Mouse (Mus musculus): ENCODE results near the gene Carmil1. TPM values are rescaled to one million over a fixed set of nuclear protein-coding genes. Genes with fewer than 3 reads are reported as not detected.

Carmil1 gene
- polyA plus RNA-seq, 1 experiment: 23.3 TPM

DNA sequence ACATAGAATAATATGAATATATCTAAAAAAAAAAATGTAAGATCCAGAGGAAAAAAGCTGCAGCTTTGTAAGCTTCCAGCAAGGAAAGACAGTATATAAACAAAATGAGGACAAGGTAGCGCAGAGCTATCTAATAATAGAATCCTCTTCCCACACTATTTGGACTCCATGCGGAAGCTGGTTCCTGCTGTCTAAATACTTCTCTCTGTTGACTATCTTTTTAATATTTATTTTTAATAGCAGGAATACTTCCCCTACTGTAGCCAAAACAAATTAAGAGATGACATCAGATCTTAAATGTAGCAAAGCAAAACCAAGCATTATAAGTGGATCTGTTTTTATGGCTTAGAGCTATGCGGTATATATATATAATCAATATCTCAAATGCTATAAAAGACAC, 27.0 kb downstream of the Carmil1 start:
- Histone ChIP-seq H3K9me3 (replicated peaks; ENCODE audit: control insufficient read depth, insufficient read depth, low read length, poor library complexity, severe bottlenecking) (no peaks in the 10 kb centered on the region), H3K36me3 (ENCODE audit: control insufficient read depth, insufficient read depth, low read length, poor library complexity, severe bottlenecking) (no peaks in the 10 kb centered on the region), H3K27me3 (ENCODE audit: control insufficient read depth, insufficient read depth, low read length, poor library complexity, severe bottlenecking) (no peaks in the 10 kb centered on the region), H3K27ac (ENCODE audit: insufficient read depth, low read length) (no peak overlapping the region), H3K9ac (ENCODE audit: low read depth, poor library complexity, severe bottlenecking) (no peak overlapping the region), H3K4me1 (ENCODE audit: control insufficient read depth, insufficient read depth, low read length) (no peaks in the 10 kb centered on the region), H3K4me3 (ENCODE audit: low read depth, low read length) (no peak overlapping the region)
- TF ChIP-seq POLR2A (IDR thresholded peaks at IDR 0.05; ENCODE audit: insufficient read depth, low read length) (no peak), EP300 (IDR thresholded peaks at IDR 0.05; ENCODE audit: insufficient read depth, low read depth, low read length) (no peak), CTCF (IDR thresholded peaks at IDR 0.05; ENCODE audit: low read depth, low read length) (no peak)

- Histone ChIP-seq H3K27ac (ENCODE audit: insufficient read depth, low read length) (no peak overlapping the region), H3K36me3 (ENCODE audit: control insufficient read depth, insufficient read depth, low read length, poor library complexity, severe bottlenecking) (no peaks in the 10 kb centered on the region), H3K9me3 (replicated peaks; ENCODE audit: control insufficient read depth, insufficient read depth, low read length, poor library complexity, severe bottlenecking) (no peaks in the 10 kb centered on the region), H3K27me3 (ENCODE audit: control insufficient read depth, insufficient read depth, low read length, poor library complexity, severe bottlenecking) (no peaks in the 10 kb centered on the region), H3K4me3 (ENCODE audit: low read depth, low read length) (no peak overlapping the region), H3K9ac (ENCODE audit: low read depth, poor library complexity, severe bottlenecking) (no peak overlapping the region), H3K4me1 (ENCODE audit: control insufficient read depth, insufficient read depth, low read length) (no peaks in the 10 kb centered on the region)
- no peak for TF ChIP-seq POLR2A (IDR thresholded peaks at IDR 0.05; ENCODE audit: insufficient read depth, low read length)
- no peak for TF ChIP-seq EP300 (IDR thresholded peaks at IDR 0.05; ENCODE audit: insufficient read depth, low read depth, low read length)
- no peak for TF ChIP-seq CTCF (IDR thresholded peaks at IDR 0.05; ENCODE audit: low read depth, low read length)
Measured at GRCm38 (mm10) chr13:24251236-24251635, 29.4 kb downstream of the Carmil1 start.

DNA sequence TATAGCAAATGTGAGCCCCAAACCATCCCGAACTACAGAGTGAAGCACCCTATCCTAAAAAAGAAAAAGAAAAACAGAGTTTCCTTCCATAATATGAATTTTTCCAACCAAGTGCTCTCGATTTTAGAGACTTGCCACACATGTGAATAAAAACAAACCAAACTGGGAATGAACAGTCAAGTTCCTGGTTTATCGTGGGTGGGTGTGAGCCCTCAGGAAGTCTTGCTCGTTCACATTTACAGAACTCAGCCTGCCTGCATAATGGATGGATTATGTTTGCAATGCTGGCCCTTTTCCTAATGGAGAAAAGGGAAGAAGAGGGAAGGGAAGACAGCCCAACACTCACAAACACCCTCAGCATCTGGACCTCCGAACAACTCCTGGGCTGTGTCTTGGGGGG, 32.7 kb downstream of the Carmil1 start:
- no peaks in the 10 kb centered on the region for H3K4me1 ChIP-seq (ENCODE audit: control insufficient read depth, insufficient read depth, low read length)
- no peak for TF ChIP-seq EP300 (IDR thresholded peaks at IDR 0.05; ENCODE audit: insufficient read depth, low read depth, low read length)
- no peak for TF ChIP-seq POLR2A (IDR thresholded peaks at IDR 0.05; ENCODE audit: insufficient read depth, low read length)
- no peak for TF ChIP-seq CTCF (IDR thresholded peaks at IDR 0.05; ENCODE audit: low read depth, low read length)
- H3K9me3 ChIP-seq (replicated peaks; ENCODE audit: control insufficient read depth, insufficient read depth, low read length, poor library complexity, severe bottlenecking): no peaks in the 10 kb centered on the region
- no peaks in the 10 kb centered on the region for H3K27me3 ChIP-seq (ENCODE audit: control insufficient read depth, insufficient read depth, low read length, poor library complexity, severe bottlenecking)
- H3K36me3 ChIP-seq (ENCODE audit: control insufficient read depth, insufficient read depth, low read length, poor library complexity, severe bottlenecking): no peaks in the 10 kb centered on the region
- H3K4me3 ChIP-seq (ENCODE audit: low read depth, low read length): no peak overlapping the region
- H3K27ac ChIP-seq (ENCODE audit: insufficient read depth, low read length): no peak overlapping the region
- no peak overlapping the region for H3K9ac ChIP-seq (ENCODE audit: low read depth, poor library complexity, severe bottlenecking)

- no peak for TF ChIP-seq CTCF (IDR thresholded peaks at IDR 0.05; ENCODE audit: low read depth, low read length)
- TF ChIP-seq EP300 (IDR thresholded peaks at IDR 0.05; ENCODE audit: insufficient read depth, low read depth, low read length): no peak
- TF ChIP-seq POLR2A (IDR thresholded peaks at IDR 0.05; ENCODE audit: insufficient read depth, low read length): no peak
Measured at GRCm38 (mm10) chr13:24247441-24247840, 33.2 kb downstream of the Carmil1 start.

DNA sequence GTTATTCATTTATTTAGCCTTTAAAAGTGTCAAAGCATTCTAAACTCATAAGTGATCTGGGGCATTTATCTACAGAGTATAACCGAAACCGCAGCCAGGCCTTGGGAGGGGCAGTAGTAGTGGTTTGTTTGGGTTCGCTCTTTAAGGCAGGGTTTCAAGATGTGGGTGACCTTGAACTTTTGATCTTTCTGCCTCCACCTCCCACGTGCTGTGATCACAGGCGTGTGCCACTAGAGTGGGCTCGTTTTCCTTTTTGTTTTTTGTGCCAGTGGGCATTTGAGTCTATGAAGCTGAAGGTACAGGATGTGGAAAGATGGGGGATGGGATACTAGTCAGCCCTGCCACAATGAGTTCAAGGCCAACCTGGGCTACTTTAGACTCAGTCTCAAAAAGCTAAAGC, 34.3 kb downstream of the Carmil1 start:
- Histone ChIP-seq H3K9ac (ENCODE audit: low read depth, poor library complexity, severe bottlenecking) (no peak overlapping the region), H3K36me3 (ENCODE audit: control insufficient read depth, insufficient read depth, low read length, poor library complexity, severe bottlenecking) (no peaks in the 10 kb centered on the region), H3K9me3 (replicated peaks; ENCODE audit: control insufficient read depth, insufficient read depth, low read length, poor library complexity, severe bottlenecking) (no peaks in the 10 kb centered on the region), H3K4me1 (ENCODE audit: control insufficient read depth, insufficient read depth, low read length) (no peaks in the 10 kb centered on the region), H3K27me3 (ENCODE audit: control insufficient read depth, insufficient read depth, low read length, poor library complexity, severe bottlenecking) (no peaks in the 10 kb centered on the region), H3K27ac (ENCODE audit: insufficient read depth, low read length) (no peak overlapping the region), H3K4me3 (ENCODE audit: low read depth, low read length) (no peak overlapping the region)
- TF ChIP-seq CTCF (IDR thresholded peaks at IDR 0.05; ENCODE audit: low read depth, low read length) (no peak), POLR2A (IDR thresholded peaks at IDR 0.05; ENCODE audit: insufficient read depth, low read length) (no peak), EP300 (IDR thresholded peaks at IDR 0.05; ENCODE audit: insufficient read depth, low read depth, low read length) (no peak)

More at GRCm38 (mm10) chr13:24247441-24247840, 33.2 kb downstream of the Carmil1 start:
- no peaks in the 10 kb centered on the region for H3K4me1 ChIP-seq (ENCODE audit: control insufficient read depth, insufficient read depth, low read length)
- no peak overlapping the region for H3K27ac ChIP-seq (ENCODE audit: insufficient read depth, low read length)
- H3K4me3 ChIP-seq (ENCODE audit: low read depth, low read length): no peak overlapping the region
- H3K36me3 ChIP-seq (ENCODE audit: control insufficient read depth, insufficient read depth, low read length, poor library complexity, severe bottlenecking): no peaks in the 10 kb centered on the region
- no peak overlapping the region for H3K9ac ChIP-seq (ENCODE audit: low read depth, poor library complexity, severe bottlenecking)
- no peaks in the 10 kb centered on the region for H3K27me3 ChIP-seq (ENCODE audit: control insufficient read depth, insufficient read depth, low read length, poor library complexity, severe bottlenecking)
- H3K9me3 ChIP-seq (replicated peaks; ENCODE audit: control insufficient read depth, insufficient read depth, low read length, poor library complexity, severe bottlenecking): no peaks in the 10 kb centered on the region

DNA sequence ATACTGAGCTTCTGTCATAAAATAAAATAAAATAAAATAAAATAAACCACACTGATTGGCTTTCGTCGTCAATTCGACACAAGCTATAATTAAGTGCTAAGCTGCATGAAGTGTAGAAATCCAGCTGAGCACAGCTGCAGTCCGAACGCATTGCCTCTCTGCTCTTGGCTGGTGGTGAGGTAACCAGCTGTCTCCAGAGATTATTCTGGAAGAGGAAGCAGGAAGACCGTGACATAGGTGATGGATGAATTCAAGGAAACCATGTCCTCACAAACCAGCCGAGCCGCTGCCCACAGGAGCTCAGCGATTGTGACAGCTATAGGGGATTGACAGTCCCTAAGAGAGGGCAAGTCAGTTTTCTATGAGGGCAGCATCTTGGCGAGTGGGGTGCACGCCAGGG, 36.0 kb downstream of the Carmil1 start:
- no peaks in the 10 kb centered on the region for H3K36me3 ChIP-seq (ENCODE audit: control insufficient read depth, insufficient read depth, low read length, poor library complexity, severe bottlenecking)
- TF ChIP-seq POLR2A (IDR thresholded peaks at IDR 0.05; ENCODE audit: insufficient read depth, low read length) (no peak), EP300 (IDR thresholded peaks at IDR 0.05; ENCODE audit: insufficient read depth, low read depth, low read length) (no peak), CTCF (IDR thresholded peaks at IDR 0.05; ENCODE audit: low read depth, low read length) (no peak)
- no peak overlapping the region for H3K4me3 ChIP-seq (ENCODE audit: low read depth, low read length)
- no peaks in the 10 kb centered on the region for H3K27me3 ChIP-seq (ENCODE audit: control insufficient read depth, insufficient read depth, low read length, poor library complexity, severe bottlenecking)
- no peak overlapping the region for H3K9ac ChIP-seq (ENCODE audit: low read depth, poor library complexity, severe bottlenecking)
- no peak overlapping the region for H3K27ac ChIP-seq (ENCODE audit: insufficient read depth, low read length)
- H3K4me1 ChIP-seq (ENCODE audit: control insufficient read depth, insufficient read depth, low read length): no peaks in the 10 kb centered on the region
- no peaks in the 10 kb centered on the region for H3K9me3 ChIP-seq (replicated peaks; ENCODE audit: control insufficient read depth, insufficient read depth, low read length, poor library complexity, severe bottlenecking)

Measured in ES-Bruce4 (cell line).